Mouse (Mus musculus): ENCODE results near the gene Espnl.

- TF ChIP-seq CTCF (IDR thresholded peaks at IDR 0.05; ENCODE audit: control insufficient read depth, insufficient read depth, insufficient read length): no peak
- TF ChIP-seq CEBPB (IDR thresholded peaks at IDR 0.05; ENCODE audit: low read depth): no peak
- TF ChIP-seq MAX (IDR thresholded peaks at IDR 0.05): no peak
- no peak for TF ChIP-seq USF1 (IDR thresholded peaks at IDR 0.05; ENCODE audit: low read depth)
Observed at GRCm38 (mm10) chr1:91332102-91332501, 10.2 kb downstream of the Espnl start.
